Mouse (Mus musculus) megakaryocyte-erythroid progenitor cell, adult 5-6 weeks (primary cell): ENCODE measurements around the gene Tagap. TPM values are rescaled to one million over a fixed set of nuclear protein-coding genes. Genes with fewer than 3 reads are reported as not detected.

Source experiments
- ATAC-seq: replicated peaks from 2 replicates; pipeline ENCODE4 v1.8.0; 2016; ENCODE audit warnings: mild to moderate bottlenecking, inconsistent platforms; ENCODE audit not compliant: severe bottlenecking, poor library complexity, low FRiP score, low TSS enrichment
- total RNA-seq, 2 experiments: library from RNA; stranded (forward) in 1 of 2; stranded (reverse) in 1 of 2; fragments of 200-1000, 215-1000 nt in 1 of 2; fragments of >200 nt in 1 of 2; fragmentation: Nextera tagmentation in 1 of 2; gene quantifications; 2 replicates each; pipeline ENCODE4 v1.2.3; 2014 to 2017

Tagap gene
- total RNA-seq (2014; fragmentation: Nextera tagmentation), result 6.7 TPM in 1 of 2 replicates, not detected in the other
- 1.8 and 4.0 TPM in 2 replicates for total RNA-seq (2017)

DNA sequence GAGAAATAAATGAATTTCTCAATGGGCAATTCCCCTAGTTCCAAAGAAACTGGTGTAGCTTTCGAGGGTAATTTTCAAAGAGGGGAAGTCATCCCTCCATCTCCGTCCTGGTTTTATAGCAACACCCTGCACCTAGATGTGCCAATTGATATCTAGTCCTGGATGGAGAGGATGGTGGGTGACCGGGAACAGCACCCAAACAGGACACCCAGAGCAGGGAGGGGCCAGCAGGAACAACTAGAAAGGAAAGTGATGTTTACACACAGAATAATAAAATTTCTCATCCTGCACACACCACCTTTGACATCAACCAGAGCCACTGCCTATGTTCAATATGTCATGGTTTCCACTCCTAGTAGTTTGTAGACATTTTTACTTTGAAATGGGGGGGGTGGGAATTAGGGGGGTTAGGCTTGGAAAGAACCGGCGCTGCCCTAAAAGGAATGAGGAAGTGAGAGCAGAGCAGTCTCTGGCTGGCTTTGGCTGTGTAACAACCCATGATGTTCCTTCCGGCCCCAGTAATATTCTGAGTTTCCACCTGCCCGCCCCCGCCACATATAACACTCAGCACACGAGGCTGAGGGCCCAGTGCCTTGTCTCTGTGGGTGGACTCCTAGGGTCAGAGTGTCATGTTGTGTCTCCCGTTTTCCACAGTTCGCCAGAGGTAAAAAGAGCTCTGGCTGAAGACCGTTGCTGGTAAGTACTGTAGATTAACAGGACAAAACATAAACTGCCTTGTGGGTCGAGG is at the start of gene Tagap:
Tagap (plus strand) TSS at position 588 of the 748 bp plus-strand sequence.
- no peak for ATAC-seq

DNA sequence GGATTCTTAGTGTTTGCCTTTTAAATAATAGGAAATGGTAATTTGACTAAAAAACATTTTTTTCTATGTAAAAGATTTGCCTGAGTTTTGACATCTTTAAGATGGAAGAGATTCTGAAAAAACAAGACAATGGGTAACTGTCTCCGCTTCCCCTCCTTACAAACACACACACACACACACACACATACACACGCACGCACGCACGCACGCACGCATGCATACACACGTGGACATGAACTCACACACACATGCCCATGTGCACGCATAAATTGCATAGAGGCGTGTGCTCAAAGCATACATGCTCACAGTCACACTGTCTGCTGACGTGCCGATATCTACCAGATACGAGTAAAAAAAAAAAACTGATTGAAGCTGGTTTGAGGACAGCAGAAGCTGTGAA is 49.3 kb upstream of the Tagap start:
- ATAC-seq, result no peak

DNA sequence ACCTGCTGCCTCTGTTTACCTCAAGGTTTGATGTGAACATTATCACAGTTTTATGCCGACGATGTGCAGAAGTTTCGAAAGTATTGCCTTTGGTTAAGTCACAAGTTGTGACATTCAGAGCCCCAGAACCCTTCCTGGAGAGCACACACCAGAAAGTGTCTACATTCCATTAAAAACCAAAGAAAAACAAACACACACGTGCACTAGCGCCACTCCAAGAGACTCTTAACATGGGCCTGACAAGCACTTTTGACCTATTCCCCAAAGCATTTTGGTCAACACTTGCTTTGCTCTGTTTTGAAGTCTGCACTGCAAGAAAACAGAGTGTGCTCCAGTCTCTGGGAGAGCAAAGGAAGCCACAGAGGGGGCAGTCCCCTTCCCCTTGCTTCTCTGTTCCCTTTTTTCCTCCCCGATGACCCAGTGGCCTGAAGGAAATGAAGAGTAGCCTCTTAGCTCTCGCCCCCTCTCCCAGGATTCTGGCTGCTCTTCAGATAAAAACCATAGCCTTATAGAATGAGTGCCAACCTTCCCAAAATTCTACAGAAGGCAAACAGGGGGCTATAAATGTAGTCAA is 48.5 kb upstream of the Tagap start:
- no peak for ATAC-seq

DNA sequence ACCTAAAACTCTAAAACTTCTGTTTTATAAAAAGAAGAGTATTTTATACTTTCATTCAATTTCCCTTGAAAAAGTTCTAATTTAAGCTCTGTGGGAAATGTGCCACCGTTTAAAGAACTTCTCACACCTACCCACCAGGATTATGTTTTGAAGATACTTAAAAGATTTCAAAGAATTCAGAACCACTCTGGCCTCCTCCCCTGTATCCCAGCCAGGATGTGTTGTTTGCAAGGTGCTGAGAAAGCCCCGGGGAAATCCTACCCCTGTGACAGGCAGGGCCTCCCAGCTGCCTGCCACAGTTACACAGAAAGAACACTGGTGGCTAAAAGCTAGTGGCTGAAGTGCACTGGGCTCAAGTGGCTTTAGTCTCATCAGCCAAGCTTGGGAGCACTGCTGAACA is 47.9 kb upstream of the Tagap start:
- ATAC-seq, result no peak

DNA sequence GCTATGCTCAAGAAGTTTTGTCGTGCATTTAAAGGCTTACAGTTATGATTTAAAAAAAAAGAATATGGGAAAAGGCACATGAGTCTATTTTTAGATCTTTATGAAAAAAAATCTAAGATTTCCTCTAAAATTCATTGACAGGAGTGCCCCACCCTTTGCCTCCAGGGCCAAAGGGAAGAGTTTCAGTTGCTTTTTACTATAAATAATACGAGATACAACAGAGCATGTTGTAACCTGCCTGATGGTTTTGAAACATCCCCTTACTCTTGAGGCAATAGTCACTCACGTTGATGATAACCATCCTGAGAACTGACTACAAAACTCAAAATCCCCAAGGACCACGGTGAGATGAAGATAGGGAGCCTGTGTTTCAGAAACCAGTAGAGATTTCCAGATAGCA is 46.3 kb upstream of the Tagap start:
- ATAC-seq, result no peak

DNA sequence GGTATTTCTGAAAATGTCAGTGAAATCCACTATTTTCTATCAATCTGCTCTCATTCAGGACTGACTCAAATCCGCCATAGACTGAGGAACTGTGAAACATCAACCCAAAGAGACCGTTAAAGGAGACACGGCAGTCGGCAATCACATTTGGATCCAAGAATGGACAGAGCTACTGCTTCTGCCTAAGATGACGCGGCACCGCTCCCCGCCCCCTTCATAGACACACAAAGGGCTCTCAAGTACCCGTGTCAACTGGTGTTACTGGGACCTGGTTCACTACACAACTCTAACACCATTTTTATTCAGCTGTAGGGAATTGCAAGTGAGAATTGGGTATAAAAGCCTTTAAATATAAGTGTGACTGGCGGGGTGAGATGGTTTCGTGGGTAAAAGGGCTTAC is 42.7 kb upstream of the Tagap start:
- ATAC-seq, result no peak

DNA sequence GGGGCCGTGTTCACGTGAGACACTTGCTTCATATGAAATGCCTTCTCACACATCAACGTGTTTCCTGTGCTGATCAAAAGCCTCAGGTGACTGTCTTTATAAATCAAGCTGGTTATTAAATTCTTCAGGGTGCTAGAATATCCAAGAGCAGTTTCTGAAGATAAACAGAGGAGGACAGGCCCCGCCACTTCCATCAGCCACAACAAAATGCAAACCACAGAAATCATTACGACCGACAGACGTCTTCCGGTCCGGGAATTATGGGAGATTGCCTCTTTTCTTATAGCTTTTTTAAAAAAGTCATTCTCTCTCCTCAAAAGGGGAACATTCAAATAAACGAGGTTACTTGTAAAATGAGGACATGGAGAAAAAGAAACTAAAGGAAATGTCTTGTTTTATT is 41.2 kb upstream of the Tagap start:
- ATAC-seq, result no peak

DNA sequence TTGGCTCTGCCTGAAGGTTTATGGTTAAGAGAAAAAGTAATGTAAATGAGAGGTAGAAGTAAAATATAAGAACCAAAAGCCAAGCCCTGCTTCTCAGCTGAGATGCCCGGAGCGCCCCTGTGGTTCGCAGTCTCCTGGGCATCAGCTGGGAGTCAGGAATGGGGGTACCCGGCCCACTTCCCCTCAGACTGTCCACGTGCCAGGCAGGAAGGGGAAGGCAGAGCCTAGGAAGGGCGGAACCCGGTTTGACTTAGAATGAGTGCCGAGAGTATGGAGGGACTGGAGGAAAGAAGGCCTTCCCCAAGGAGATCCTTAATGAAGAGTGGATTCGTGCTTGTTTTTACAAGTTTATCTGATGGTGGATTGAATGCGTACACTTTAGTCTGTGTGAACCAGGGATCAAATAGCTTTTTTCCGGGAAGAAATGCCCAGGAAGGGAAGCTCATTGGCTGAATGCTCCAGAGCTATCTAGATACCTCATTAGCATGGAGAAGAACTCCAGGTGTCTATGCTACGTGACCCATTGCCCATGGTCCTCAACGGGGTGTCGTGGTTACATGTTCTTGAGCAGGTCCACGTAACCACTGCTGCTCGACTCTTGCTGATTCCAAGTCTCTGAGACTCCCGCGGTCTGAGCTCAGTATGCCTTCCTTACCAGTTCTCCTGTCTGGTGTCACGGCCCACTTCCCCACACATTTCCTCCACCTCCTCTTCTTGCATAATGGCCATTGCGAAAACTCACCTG is 38.6 kb upstream of the Tagap start:
- no peak for ATAC-seq

DNA sequence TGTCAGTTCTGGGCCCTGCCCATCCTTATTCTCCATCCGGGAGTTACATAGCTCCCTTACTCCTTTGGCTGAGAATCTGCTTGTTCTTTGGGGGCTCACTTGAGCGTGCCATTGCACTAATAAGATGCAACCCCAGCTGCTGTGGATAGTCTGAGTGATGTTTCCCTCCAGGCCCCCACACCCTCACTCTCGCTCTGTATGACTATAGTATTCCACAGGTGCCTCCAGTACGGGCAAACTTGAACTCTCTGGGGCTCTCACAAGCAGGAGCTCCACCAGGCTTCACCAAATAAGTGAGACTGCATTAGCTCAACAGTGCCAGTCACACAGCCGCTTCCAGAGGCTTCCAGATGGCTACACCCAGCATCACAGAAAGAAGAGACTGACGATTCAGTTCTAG is 37.5 kb upstream of the Tagap start:
- ATAC-seq, result no peak

DNA sequence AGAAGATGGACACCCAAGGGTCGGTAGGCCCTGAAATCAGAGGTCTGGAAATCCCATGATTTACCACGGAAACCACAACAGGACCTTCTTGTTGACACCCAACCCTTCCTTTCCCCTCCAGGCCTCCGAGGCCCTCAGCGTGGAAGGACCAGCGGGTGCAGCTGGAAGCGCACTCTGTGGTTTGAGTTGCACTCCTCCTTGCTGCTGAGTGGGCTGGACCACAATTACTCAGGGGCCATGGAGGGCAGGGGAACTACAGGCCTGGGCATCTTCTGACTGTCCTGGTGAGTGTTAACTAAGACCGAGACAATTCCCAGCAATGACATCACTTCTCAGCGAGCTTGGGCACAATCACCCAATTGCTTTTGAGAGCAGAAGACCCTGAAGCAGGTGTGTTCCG is 36.8 kb upstream of the Tagap start:
- ATAC-seq, result no peak

DNA sequence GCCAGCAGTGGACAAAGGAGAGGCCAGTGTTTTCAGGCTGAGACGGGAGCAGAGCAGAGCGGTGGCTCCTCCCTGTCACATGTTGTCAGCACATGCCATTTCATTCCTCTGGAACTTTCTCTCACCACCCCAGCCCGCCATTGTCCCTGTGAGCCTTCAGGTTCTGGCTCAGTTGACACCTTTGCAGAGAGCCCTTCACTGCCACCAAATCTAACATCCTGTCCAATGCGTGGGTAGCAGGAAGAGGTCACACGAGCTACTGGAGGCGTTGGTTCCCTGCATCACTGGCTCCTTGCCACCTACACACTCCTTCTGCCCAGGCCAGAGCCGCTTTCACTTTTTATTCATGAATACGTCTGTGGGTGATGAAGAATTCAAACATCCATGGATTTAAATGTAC is 33.1 kb upstream of the Tagap start:
- 0 out of 2 replicates have a peak, but pooled peaks have one; percentile 29 for ATAC-seq

DNA sequence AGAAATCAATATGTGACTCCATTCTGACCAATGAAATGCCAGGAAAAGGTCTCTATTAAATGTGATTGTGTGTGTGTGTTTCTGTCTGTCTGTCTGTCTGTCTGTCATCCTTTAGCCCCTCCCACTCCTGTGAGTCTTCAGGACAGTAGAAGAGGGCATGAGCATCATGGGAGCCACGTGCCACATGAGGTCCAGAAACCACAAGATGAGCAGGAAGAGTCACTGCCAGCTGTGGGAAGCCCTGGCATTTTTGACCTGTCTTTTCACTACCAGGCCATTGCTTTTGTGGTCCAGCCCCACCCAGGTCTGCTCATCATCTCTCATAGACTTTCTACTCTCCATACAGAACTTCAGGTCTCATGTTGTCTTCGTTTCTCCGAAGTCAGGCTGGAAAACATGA is 31.7 kb upstream of the Tagap start:
- no peak for ATAC-seq

DNA sequence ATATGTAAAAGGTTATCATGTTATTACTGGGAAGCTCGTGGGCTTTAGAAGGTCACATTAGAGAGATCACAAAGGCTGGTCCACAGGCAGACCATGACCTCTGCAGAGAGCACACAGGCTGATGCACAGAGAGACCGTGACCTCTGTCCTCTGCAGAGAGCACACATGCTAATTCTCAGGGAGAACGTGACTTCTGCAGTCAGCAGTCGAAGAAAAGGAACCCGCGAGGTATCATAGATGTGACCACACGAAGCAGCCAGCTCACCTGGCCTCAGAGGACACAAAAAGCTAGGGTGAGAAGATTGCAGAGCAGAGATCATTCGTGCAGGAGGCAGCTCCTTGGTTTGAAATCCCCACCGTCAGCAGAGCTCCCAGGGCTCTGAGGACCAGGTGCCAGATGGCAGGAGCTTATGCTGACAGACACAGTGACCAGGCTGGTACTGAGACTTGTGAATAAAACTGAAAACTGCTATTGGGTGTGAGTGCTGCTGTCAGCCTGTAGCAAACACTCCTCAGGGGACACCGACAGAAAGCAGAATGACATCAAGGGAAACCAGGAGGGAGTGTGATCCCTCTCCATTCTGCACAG is 29.7 kb upstream of the Tagap start:
- ATAC-seq, result no peak

DNA sequence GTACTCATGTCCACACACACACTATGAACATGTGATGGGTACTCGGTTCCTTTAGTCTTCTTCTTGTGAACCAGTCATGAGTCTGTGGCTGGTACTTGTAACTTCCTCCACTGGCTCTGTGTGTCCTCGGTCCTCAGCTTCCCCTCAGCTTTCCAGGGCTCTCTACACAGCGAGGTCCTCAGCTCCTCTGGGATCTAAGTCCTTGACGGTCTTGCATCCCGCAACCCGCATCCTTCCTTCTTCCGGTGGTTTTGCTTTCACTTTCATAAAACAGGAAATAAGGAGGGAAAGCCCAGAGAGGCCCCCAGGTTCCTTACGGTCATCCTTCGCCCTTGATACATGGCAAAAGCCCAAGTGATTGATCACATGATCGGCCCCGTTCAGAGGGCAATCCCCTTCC is 28.7 kb upstream of the Tagap start:
- ATAC-seq, result 0 out of 2 replicates have a peak, but pooled peaks have one; percentile 13

DNA sequence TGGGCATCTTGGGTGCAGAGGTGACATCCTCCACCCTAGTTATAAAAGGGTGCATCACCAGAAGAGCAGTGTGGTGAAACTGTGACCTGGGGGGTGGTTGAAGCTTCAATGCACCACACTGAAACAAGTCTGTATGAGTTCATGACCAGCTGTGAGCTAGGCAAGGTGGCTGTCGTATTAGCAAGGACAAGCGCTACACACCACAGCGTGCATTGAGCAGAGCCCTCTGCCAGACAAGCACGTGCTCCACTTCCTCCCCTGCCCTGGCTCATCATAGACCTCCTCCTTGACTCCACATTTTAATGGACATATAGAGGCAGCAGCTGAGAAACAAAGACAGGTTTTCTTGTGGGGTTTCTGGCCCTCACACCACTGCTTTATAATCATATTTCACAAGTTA is 28.0 kb upstream of the Tagap start:
- no peak for ATAC-seq

DNA sequence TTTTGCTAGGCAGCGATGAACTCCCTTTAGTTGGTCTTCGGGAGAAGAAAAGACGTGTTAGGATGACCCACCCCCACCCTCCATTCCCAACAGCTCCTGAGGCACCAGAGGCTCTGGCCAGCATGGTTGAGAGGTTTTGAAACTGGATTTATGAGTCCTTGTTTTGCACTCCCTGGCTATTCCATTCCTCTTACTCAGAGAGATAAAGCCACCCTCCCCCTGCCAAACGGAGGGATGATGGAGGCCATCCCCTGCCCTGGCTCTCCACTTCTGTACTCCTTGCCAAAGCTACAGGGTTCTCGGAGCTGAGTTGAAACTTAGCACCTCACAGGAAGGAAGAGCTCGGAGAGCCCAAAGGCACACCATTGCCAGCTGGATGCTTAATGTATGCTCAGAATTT is 26.6 kb upstream of the Tagap start:
- no peak for ATAC-seq

DNA sequence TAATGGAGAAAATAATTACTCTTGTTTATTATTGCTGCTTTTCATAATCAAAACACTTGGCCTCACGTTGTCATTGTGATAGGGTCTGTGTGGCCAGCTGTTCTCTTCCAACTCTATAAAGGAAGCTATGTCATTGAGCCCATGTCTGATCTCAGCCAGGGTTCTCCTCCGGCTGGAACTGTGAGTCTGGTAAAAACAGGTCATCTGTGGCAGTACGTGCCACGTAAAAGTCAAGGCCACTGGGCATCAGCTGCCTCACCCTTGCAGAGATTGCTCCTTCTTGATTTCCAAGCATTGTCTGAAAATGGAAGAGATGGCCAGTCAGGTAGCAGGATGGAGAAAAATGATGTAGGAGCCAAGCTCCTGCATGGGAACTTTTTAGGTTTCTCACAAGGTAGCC is 25.8 kb upstream of the Tagap start:
- no peak for ATAC-seq

DNA sequence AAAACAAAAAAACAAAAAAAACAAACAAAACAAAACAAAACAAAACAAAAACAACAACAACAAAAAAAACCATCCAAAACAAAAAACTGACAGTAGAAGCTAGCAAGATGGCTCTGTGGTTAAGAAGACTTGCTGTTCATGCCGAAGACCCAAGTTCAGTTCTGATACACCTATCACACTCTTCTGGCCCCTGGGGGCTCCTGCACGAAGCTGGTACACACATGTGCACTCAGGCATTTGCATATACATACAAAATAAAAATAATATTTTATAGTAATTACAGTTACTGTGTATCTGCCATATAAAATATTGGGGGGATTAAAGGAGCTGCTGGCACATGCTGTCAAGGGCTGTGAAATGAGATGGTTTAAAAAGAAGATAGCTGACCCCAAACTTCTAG is 24.3 kb upstream of the Tagap start:
- no peak for ATAC-seq

DNA sequence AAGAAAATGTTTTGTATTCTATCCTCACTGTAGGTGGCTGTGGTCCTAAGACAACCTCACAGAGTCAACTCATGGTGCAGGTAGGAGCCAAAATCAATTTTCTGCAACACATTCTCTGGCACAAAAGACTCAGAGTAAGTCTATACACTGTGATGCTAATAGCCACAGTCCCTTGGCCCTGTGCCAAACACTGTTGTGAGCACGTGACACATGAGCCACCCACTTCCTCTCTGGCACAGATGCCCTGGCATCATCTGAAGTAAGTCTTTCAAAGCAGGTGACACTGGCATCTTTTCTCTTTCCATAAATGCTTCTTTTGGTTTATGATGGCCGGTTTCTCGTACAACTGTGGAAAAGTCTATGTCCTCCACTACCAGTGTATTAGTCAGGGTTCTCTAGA is 23.4 kb upstream of the Tagap start:
- ATAC-seq, result no peak

DNA sequence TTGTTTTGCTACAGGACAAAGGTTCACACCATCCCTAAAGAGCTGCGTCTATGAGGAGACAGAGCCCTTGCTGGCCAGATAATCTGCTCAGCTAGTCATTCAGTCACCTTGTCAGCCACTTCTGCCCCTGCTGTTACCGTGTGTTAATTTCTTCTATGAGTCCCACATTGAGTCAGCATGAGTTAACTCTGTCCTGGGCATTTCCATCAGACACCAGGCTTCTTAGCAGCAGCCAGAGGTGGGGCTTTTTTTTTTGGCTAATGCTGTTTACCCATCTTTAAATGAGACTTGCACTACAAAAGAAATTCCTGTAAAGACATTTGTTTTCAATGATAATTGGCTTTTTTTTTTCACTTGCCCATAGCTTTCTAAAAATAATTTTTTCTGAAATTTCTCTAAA is 20.8 kb upstream of the Tagap start:
- no peak for ATAC-seq
